Mouse (Mus musculus): ENCODE measurements around the gene Gatad2a. TPM values are rescaled to one million over a fixed set of nuclear protein-coding genes. Genes with fewer than 3 reads are reported as not detected.

The Gatad2a gene
- polyA plus RNA-seq, 1 experiment, result 34.5 TPM

DNA sequence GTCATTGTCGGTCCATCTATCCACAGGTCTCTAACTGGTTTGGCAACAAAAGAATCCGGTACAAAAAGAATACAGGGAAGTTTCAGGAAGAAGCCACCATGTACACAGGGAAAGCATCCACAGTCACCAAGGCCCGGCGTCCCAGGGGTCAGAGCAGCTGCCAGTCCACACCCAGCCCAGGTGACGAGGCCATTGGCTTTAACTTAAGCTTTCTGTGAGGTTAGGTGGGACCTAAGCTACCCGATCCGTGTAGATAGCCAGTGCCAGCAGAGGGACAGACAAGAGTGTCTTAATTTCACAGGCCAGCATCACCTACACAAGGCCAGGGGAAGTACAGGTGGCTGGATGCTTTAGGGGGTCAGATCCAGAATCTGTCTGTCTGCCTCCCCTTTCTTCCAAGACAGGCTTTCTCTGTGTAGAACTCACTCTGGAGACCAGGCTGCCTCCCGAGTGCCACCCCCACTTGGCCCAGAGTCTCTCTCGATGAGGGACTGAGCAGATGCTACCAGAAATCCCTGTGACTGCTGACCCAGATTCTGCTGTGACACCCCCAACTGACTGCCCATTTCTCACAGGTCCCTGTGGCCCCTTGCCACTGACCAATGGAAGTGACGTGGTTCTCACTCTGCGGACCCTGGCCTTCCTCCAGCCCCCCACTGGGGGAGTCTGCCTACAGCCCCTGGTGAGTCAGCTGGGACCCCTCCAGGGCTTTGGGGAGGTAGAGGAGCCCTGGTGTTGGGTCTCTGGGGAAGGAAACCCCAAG, 126.0 kb downstream of the Gatad2a start:
- Histone ChIP-seq H3K4me1 (ENCODE audit: control insufficient read depth, insufficient read depth, low read length) (no peaks in the 10 kb centered on the region), H3K4me3 (replicated peaks; ENCODE audit: control insufficient read depth, low read depth, low read length) (no peak overlapping the region), H3K27ac (ENCODE audit: control insufficient read depth, insufficient read depth, low read depth, low read length, poor library complexity) (no peak overlapping the region)
- 85% methylated on average over 11 of the region's 11 CpGs for WGBS
- TF ChIP-seq CTCF (IDR thresholded peaks at IDR 0.05; ENCODE audit: control insufficient read depth, insufficient read depth, low read length) (no peak), POLR2A (IDR thresholded peaks at IDR 0.05; ENCODE audit: borderline replicate concordance, control insufficient read depth, low read depth, low read length) (no peak)

GRCm38 (mm10) chr8:69867696-69868326, 128.4 kb downstream of the Gatad2a start:
- H3K27ac ChIP-seq (ENCODE audit: control insufficient read depth, insufficient read depth, low read depth, low read length, poor library complexity), result no peak overlapping the region
- TF ChIP-seq CTCF (IDR thresholded peaks at IDR 0.05; ENCODE audit: control insufficient read depth, insufficient read depth, low read length) (no peak), POLR2A (IDR thresholded peaks at IDR 0.05; ENCODE audit: borderline replicate concordance, control insufficient read depth, low read depth, low read length) (no peak)
- no peaks in the 10 kb centered on the region; the same call in 1 of the 2 replicates for H3K4me1 ChIP-seq (ENCODE audit: control insufficient read depth, insufficient read depth, low read length)
- no peak overlapping the region for H3K4me3 ChIP-seq (replicated peaks; ENCODE audit: control insufficient read depth, low read depth, low read length)
- 89% methylated on average over 5 of the region's 5 CpGs for WGBS

GRCm38 (mm10) chr8:69864180-69864579, 132.0 kb downstream of the Gatad2a start:
- H3K27ac ChIP-seq (ENCODE audit: control insufficient read depth, insufficient read depth, low read depth, low read length, poor library complexity), result no peak overlapping the region
- no peaks in the 10 kb centered on the region; the same call in 1 of the 2 replicates for H3K4me1 ChIP-seq (ENCODE audit: control insufficient read depth, insufficient read depth, low read length)
- no peak overlapping the region for H3K4me3 ChIP-seq (replicated peaks; ENCODE audit: control insufficient read depth, low read depth, low read length)
- 74% methylated on average over 5 of the region's 5 CpGs for WGBS
- no peak for TF ChIP-seq POLR2A (IDR thresholded peaks at IDR 0.05; ENCODE audit: borderline replicate concordance, control insufficient read depth, low read depth, low read length)
- TF ChIP-seq CTCF (IDR thresholded peaks at IDR 0.05; ENCODE audit: control insufficient read depth, insufficient read depth, low read length), result no peak

DNA sequence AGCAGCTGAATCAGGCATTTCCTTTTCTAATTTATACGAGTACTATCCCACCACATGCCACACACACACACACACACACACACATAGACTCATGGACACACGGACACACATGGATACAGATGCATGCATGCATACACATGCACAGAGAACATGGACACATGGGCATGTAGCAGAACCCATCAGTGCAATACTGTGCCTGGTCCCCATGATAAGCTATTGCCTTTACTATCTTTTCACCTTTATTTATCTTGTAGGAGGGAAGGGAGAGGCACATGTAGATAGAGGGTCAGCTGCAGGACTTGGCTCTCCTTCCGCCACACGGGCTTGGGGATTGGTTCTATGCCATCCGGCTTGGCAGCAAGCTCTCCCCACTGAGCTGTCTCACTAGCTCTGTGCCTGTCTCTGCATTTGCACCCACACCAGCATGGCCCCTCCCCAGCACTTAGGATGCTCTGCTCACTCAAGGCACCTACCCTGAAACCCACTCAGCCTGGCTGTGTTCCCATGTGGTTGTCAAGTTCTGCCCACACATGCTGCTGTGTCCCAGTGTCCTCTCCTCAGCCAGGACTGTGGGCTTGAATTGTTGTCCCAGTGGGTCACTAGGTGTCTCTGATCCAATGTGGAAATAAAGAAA, 132.7 kb downstream of the Gatad2a start:
- Histone ChIP-seq H3K4me1 (ENCODE audit: control insufficient read depth, insufficient read depth, low read length) (no peaks in the 10 kb centered on the region; the same call in 1 of the 2 replicates), H3K27ac (ENCODE audit: control insufficient read depth, insufficient read depth, low read depth, low read length, poor library complexity) (no peak overlapping the region), H3K4me3 (replicated peaks; ENCODE audit: control insufficient read depth, low read depth, low read length) (no peak overlapping the region)
- TF ChIP-seq CTCF (IDR thresholded peaks at IDR 0.05; ENCODE audit: control insufficient read depth, insufficient read depth, low read length) (no peak), POLR2A (IDR thresholded peaks at IDR 0.05; ENCODE audit: borderline replicate concordance, control insufficient read depth, low read depth, low read length) (no peak)
- WGBS, result 78% methylated on average over 5 of the region's 5 CpGs

DNA sequence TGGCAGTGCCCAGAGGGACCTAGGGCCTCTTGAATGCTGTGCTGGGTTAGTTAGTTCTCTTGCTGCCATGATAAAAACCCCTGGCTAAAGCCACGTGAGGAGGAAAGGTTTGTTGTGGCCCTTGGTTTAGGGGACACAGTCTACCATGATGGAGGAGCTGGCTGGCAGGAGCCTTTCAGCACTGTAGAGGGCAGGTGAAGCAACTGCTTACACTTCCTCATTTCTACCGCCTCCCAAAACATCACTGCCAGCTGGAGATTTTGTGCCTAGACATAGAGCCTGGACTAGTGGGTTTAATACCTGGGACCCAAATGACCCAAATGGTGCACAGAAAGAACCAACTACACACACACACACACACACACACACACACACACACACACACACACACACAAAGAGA, 134.9 kb downstream of the Gatad2a start:
- 34% methylated on average over 2 of the region's 2 CpGs for whole genome bisulfite sequencing
- Histone ChIP-seq H3K4me3 (replicated peaks; ENCODE audit: control insufficient read depth, low read depth, low read length) (no peak overlapping the region), H3K4me1 (ENCODE audit: control insufficient read depth, insufficient read depth, low read length) (no peaks in the 10 kb centered on the region; the same call in 1 of the 2 replicates), H3K27ac (ENCODE audit: control insufficient read depth, insufficient read depth, low read depth, low read length, poor library complexity) (no peak overlapping the region)
- TF ChIP-seq POLR2A (IDR thresholded peaks at IDR 0.05; ENCODE audit: borderline replicate concordance, control insufficient read depth, low read depth, low read length) (no peak), CTCF (IDR thresholded peaks at IDR 0.05; ENCODE audit: control insufficient read depth, insufficient read depth, low read length) (no peak)

- H3K27ac ChIP-seq (ENCODE audit: control insufficient read depth, insufficient read depth, low read depth, low read length, poor library complexity), result no peak overlapping the region
- H3K4me1 ChIP-seq (ENCODE audit: control insufficient read depth, insufficient read depth, low read length), result no peaks in the 10 kb centered on the region; the same call in 1 of the 2 replicates
- WGBS, result 86% methylated on average over 4 of the region's 4 CpGs
- H3K4me3 ChIP-seq (replicated peaks; ENCODE audit: control insufficient read depth, low read depth, low read length), result no peak overlapping the region
- TF ChIP-seq CTCF (IDR thresholded peaks at IDR 0.05; ENCODE audit: control insufficient read depth, insufficient read depth, low read length) (no peak), POLR2A (IDR thresholded peaks at IDR 0.05; ENCODE audit: borderline replicate concordance, control insufficient read depth, low read depth, low read length) (no peak)
Observed at GRCm38 (mm10) chr8:69860807-69861206, 135.4 kb downstream of the Gatad2a start.

Other genes with a start within 250 kb of the Gatad2a start
- gene Zfp963, start 246.4 kb downstream of the Gatad2a start, polyA plus RNA-seq (2011; ENCODE audit: insufficient read depth, insufficient read length, low replicate concordance, missing spikeins), result 3.6 and 6.2 TPM in 2 replicates
- 2.4 and 3.8 TPM in 2 replicates for gene Gm20422, start 221.5 kb downstream of the Gatad2a start, polyA plus RNA-seq (2011; ENCODE audit: insufficient read depth, insufficient read length, low replicate concordance, missing spikeins)
- gene Atp13a1, start 205.2 kb downstream of the Gatad2a start, polyA plus RNA-seq (2011; ENCODE audit: insufficient read depth, insufficient read length, low replicate concordance, missing spikeins), result 22.2 and 44.4 TPM in 2 replicates
- gene Zfp866, start 205.2 kb downstream of the Gatad2a start, polyA plus RNA-seq (2011; ENCODE audit: insufficient read depth, insufficient read length, low replicate concordance, missing spikeins), result 10.6 and 13.5 TPM in 2 replicates
- gene Gmip, start 187.7 kb downstream of the Gatad2a start, polyA plus RNA-seq (2011; ENCODE audit: insufficient read depth, insufficient read length, low replicate concordance, missing spikeins), result 45.7 and 112 TPM in 2 replicates
- 1.3 and 3.8 TPM in 2 replicates for gene Lpar2, start 174.0 kb downstream of the Gatad2a start, polyA plus RNA-seq (2011; ENCODE audit: insufficient read depth, insufficient read length, low replicate concordance, missing spikeins)
- 5.9 and 9.7 TPM in 2 replicates for gene Pbx4, start 163.9 kb downstream of the Gatad2a start, polyA plus RNA-seq (2011; ENCODE audit: insufficient read depth, insufficient read length, low replicate concordance, missing spikeins)
- not detected in 2 replicates for gene Cilp2, start 108.7 kb downstream of the Gatad2a start, polyA plus RNA-seq (2011; ENCODE audit: insufficient read depth, insufficient read length, low replicate concordance, missing spikeins)
- gene Tssk6, start 94.2 kb downstream of the Gatad2a start, polyA plus RNA-seq (2011; ENCODE audit: insufficient read depth, insufficient read length, low replicate concordance, missing spikeins), result not detected in 2 replicates
- gene Ndufa13, start 93.8 kb downstream of the Gatad2a start, polyA plus RNA-seq (2011; ENCODE audit: insufficient read depth, insufficient read length, low replicate concordance, missing spikeins), result 41.2 and 61.7 TPM in 2 replicates
- gene Yjefn3, start 93.7 kb downstream of the Gatad2a start, polyA plus RNA-seq (2011; ENCODE audit: insufficient read depth, insufficient read length, low replicate concordance, missing spikeins), result not detected in 2 replicates
- gene Mau2, start 46.4 kb upstream of the Gatad2a start, polyA plus RNA-seq (2011; ENCODE audit: insufficient read depth, insufficient read length, low replicate concordance, missing spikeins), result 29.7 and 51.9 TPM in 2 replicates
- gene Sugp1, start 46.4 kb upstream of the Gatad2a start, polyA plus RNA-seq (2011; ENCODE audit: insufficient read depth, insufficient read length, low replicate concordance, missing spikeins), result 19.1 and 26.4 TPM in 2 replicates
- gene Tm6sf2, start 76.5 kb upstream of the Gatad2a start, polyA plus RNA-seq (2011; ENCODE audit: insufficient read depth, insufficient read length, low replicate concordance, missing spikeins), result 1.6 and 2.8 TPM in 2 replicates
- not detected in 2 replicates for gene Hapln4, start 87.1 kb upstream of the Gatad2a start, polyA plus RNA-seq (2011; ENCODE audit: insufficient read depth, insufficient read length, low replicate concordance, missing spikeins)
- gene Ncan, start 124.5 kb upstream of the Gatad2a start, polyA plus RNA-seq (2011; ENCODE audit: insufficient read depth, insufficient read length, low replicate concordance, missing spikeins), result 0.13 and 0.50 TPM in 2 replicates
- 16.1 and 29.5 TPM in 2 replicates for gene Nr2c2ap, start 134.9 kb upstream of the Gatad2a start, polyA plus RNA-seq (2011; ENCODE audit: insufficient read depth, insufficient read length, low replicate concordance, missing spikeins)
- 7.0 and 14.4 TPM in 2 replicates for gene Rfxank, start 142.8 kb upstream of the Gatad2a start, polyA plus RNA-seq (2011; ENCODE audit: insufficient read depth, insufficient read length, low replicate concordance, missing spikeins)
- 13.9 and 33.6 TPM in 2 replicates for gene Borcs8, start 143.1 kb upstream of the Gatad2a start, polyA plus RNA-seq (2011; ENCODE audit: insufficient read depth, insufficient read length, low replicate concordance, missing spikeins)
- gene Mef2b, start 143.3 kb upstream of the Gatad2a start, polyA plus RNA-seq (2011; ENCODE audit: insufficient read depth, insufficient read length, low replicate concordance, missing spikeins), result 1.3 and 2.7 TPM in 2 replicates
- gene Tmem161a, start 176.0 kb upstream of the Gatad2a start, polyA plus RNA-seq (2011; ENCODE audit: insufficient read depth, insufficient read length, low replicate concordance, missing spikeins), result 10.8 and 22.0 TPM in 2 replicates
- gene Slc25a42, start 215.9 kb upstream of the Gatad2a start, polyA plus RNA-seq (2011; ENCODE audit: insufficient read depth, insufficient read length, low replicate concordance, missing spikeins), result 7.1 and 10.9 TPM in 2 replicates
- 89.1 and 192 TPM in 2 replicates for gene Sugp2, start 237.8 kb upstream of the Gatad2a start, polyA plus RNA-seq (2011; ENCODE audit: insufficient read depth, insufficient read length, low replicate concordance, missing spikeins)
- 2.9 and 9.8 TPM in 2 replicates for gene Armc6, start 238.1 kb upstream of the Gatad2a start, polyA plus RNA-seq (2011; ENCODE audit: insufficient read depth, insufficient read length, low replicate concordance, missing spikeins)